In genomic region chr4:103388530-103389178, GRCm38 (mm10) we compare ENCODE assay signal across 21 mouse cellular contexts.
"Had no signal": no experiment of that assay in that cellular context is flagged by ENCODE, and none has a peak within 500 bp of the region (broad histone marks: within the 10 kb centered on the region; RNA-seq: fewer than 3 reads in every experiment).

No protein-coding gene starts in this region.

- H3K4me1 ChIP-seq: intestine, embryonic 15.5 days; kidney, embryonic 15.5 days; limb, embryonic 15.5 days; lung, embryonic 15.5 days had no signal

- H3K4me2 ChIP-seq: intestine, embryonic 15.5 days; kidney, embryonic 15.5 days; limb, embryonic 12.5 days; limb, embryonic 15.5 days; liver, embryonic 11.5 days; lung, embryonic 15.5 days; midbrain, embryonic 12.5 days; neural tube, embryonic 13.5 days had no signal

- H3K27me3 ChIP-seq: intestine, embryonic 15.5 days; kidney, embryonic 15.5 days; limb, embryonic 12.5 days; limb, embryonic 15.5 days; lung, embryonic 15.5 days; midbrain, embryonic 12.5 days; neural tube, embryonic 13.5 days had no signal

- H3K9me3 ChIP-seq: intestine, embryonic 15.5 days; kidney, embryonic 15.5 days; limb, embryonic 12.5 days; limb, embryonic 15.5 days; midbrain, embryonic 12.5 days; neural tube, embryonic 13.5 days had no signal

- H3K36me3 ChIP-seq: intestine, embryonic 15.5 days; kidney, embryonic 15.5 days; limb, embryonic 12.5 days; limb, embryonic 15.5 days; lung, embryonic 15.5 days; midbrain, embryonic 12.5 days; neural tube, embryonic 13.5 days had no signal

- H3K4me3 ChIP-seq: intestine, embryonic 15.5 days; kidney, embryonic 15.5 days; left cerebral cortex, adult 2 months; limb, embryonic 12.5 days; limb, embryonic 15.5 days; lung, embryonic 15.5 days; midbrain, embryonic 12.5 days; myocyte; neural tube, embryonic 13.5 days had no signal

- ATAC-seq: intestine, embryonic 15.5 days; liver, postnatal 0 days; midbrain, embryonic 16.5 days had no signal

- H3K27ac ChIP-seq: intestine, embryonic 15.5 days; kidney, embryonic 15.5 days; left cerebral cortex, adult 2 months; limb, embryonic 12.5 days; limb, embryonic 15.5 days; liver, embryonic 14.5 days; lung, embryonic 15.5 days; midbrain, embryonic 12.5 days; neural tube, embryonic 13.5 days had no signal

- DNase-seq: kidney, adult 11 months; kidney, adult 8-10 months; kidney, postnatal 10 days; kidney, postnatal 36 days; layer of hippocampus, postnatal 36 days; left cerebral cortex, postnatal 4 days; liver, postnatal 0 days; lung, postnatal 36 days; thymus, postnatal 25 days had no signal

- H3K9ac ChIP-seq: intestine, embryonic 15.5 days; kidney, embryonic 15.5 days; limb, embryonic 12.5 days; limb, embryonic 15.5 days; liver, embryonic 14.5 days; liver, postnatal 0 days; lung, embryonic 15.5 days; midbrain, embryonic 12.5 days; neural tube, embryonic 13.5 days had no signal
